Mouse (Mus musculus) E14TG2a.4 (cell line): ENCODE data around the gene Gpc6.

ENCODE experiments used
- CTCF ChIP-seq: conservative IDR thresholded peaks from 2 replicates; pipeline ENCODE4 v1.5.1; 2014; ENCODE audit warnings: low read length
- NANOG ChIP-seq: IDR thresholded peaks from 2 replicates; pipeline ENCODE4 v1.6.1; 2014; ENCODE audit warnings: borderline replicate concordance, low read length, mixed read lengths

DNA sequence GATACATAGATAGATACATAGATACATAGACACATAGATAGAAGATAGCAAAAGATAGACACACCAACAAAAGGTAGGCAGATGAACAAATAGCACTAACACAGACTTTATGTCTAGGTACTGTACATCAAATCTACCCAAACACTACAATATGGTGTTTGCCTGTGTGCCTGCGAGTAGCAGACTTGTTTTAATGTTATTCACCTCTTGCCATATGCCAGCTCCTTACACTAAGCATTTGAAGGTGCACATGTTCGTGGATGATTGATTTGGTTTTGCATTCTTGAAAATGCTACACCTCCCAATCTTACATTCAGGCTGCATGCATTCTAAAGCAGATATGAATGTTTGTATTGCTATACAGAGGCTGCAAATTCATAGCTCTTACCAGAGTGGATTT, 680.6 kb downstream of the Gpc6 start:
- no peak for TF ChIP-seq CTCF
- no peak for TF ChIP-seq NANOG
